Mouse (Mus musculus): ENCODE data around the gene Snrpf.

GRCm38 (mm10) chr10:93575960-93576359, 13.5 kb downstream of the Snrpf start:
- no peak for TF ChIP-seq CTCF (IDR thresholded peaks at IDR 0.05; ENCODE audit: borderline replicate concordance, control insufficient read depth, extremely low read depth, insufficient read depth, low read length, poor library complexity)
- no peak for TF ChIP-seq POLR2A (IDR thresholded peaks at IDR 0.05; ENCODE audit: control insufficient read depth, extremely low read depth, insufficient read depth, low read length, poor library complexity)
